Mouse (Mus musculus) layer of hippocampus, postnatal 25 days (tissue): ENCODE data around the gene Usp50. TPM values are rescaled to one million over a fixed set of nuclear protein-coding genes. Genes with fewer than 3 reads are reported as not detected.

Experiments
- DNase-seq, 2 experiments: peaks; one replicate each; pipeline ENCODE4 v3.0.0; 2022; ENCODE audit warnings: mixed read lengths in 2 of 2, low spot score in 1 of 2; ENCODE audit errors: extremely low spot score in 1 of 2
- total RNA-seq, 2 experiments: library from RNA; stranded (reverse); gene quantifications; 2 replicates each; pipeline ENCODE4 v1.2.3; 2021

Gene Usp50
- total RNA-seq, result 1 to 10 TPM; 1.9 to 2.9 TPM

DNA sequence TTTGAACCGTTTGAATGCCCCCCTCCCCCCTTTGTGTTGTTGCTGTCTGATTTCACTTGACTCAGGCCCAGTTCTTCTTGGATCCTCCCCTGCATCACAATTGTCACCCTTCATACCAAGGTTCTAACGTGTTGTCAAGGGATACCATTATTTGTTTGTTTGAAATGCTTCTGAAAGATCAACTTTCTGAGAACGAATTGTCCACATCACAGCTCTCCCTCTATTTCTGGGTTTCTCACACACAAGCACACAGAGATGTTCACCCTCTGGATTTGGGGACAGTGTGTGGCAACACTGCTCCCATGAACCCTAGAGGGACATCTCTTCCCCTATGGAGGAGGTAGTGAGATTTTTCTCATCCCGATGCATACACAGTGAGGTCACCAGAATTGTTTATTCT lies at the start of gene Usp50:
Gene Usp50 (minus strand): TSS at position 101 of the 400 bp plus-strand sequence.
- DNase-seq, result no peak

DNA sequence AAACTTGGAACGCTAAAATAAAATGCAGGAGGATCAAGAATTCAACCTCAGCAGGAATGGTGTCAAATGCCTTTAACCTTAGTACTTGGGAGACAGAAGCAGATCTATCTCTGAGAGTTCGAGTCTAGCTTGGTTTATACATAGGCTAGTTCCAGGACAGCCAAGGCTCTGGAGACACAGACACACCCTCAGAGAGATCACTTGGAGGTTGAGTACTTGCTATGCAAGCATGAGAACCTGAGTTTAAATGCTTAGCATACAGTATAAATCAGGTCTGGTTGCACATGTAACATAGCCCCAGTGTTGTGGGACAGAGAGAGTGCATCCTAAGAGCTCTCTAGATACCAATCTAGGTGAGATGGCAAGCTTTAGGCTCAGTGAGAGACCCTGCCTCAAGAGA lies 34.1 kb upstream of the Usp50 start:
- DNase-seq, result no peak

DNA sequence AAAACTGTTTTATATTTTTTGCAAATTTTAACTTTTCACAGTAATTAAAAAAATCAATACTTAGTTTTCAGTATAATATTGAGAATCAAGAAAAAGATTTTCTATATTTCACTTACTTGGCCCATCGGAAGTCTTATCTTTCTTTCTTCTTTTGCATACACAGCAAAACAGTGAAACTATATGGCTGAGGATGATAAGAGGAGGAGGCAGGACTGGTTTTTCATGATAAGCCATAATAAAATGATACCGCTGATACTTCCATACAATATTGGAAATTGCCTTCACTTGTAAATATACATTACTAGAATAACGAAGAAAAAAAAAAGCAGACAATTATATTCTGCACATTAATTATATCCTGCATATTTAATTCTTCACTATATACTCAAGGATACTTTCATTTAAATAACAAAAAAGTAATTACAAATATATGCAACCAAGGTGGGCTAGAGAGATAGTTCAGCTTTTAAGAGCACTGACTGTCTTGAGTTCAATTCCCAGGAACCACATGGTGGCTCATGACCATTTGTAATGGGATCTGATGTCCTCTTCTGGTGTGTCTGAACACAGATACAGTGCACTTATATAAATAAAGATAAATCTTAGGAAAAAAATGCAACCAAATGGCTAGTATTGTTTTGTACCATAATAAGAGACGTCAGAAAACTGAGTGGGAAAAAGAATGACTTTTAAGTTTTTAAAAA lies 33.5 kb upstream of the Usp50 start:
- no peak for DNase-seq

DNA sequence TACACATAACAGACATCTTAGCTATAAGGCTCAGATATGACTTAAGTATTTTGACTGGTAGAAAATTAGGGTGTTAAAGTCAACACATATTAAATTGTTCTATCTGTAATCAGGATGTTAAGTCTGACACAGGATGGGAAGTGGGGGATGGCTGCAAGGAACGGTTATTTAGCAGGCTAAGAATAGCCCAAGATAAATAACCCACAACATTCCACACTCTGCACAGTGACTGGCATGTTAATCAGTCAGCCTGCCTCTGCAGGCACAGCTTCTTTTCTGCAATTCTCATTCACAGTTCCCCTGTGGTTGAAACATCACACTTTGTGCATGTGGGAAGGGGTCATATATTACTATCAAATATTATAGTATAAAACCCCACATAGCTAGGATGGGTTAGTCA lies 32.6 kb upstream of the Usp50 start:
- no peak for DNase-seq

DNA sequence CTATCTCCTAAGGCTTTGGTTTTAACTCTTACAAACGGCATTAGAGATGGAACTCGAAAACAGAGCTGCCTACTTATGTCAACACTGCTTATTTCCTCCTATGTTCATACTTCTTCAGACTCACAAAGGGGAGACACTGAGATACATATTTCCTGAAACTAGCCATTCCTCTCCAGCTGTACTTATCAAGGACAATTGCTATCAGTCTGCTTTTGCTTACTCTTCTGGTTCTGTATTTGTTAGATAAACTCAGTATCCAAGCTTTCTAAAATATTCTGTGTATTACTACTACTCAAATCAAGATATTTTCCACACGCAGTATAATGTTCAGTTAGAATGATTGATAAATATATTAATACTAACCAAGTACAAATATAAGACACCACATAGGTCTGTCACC lies 18.7 kb upstream of the Usp50 start:
- DNase-seq, result no peak

DNA sequence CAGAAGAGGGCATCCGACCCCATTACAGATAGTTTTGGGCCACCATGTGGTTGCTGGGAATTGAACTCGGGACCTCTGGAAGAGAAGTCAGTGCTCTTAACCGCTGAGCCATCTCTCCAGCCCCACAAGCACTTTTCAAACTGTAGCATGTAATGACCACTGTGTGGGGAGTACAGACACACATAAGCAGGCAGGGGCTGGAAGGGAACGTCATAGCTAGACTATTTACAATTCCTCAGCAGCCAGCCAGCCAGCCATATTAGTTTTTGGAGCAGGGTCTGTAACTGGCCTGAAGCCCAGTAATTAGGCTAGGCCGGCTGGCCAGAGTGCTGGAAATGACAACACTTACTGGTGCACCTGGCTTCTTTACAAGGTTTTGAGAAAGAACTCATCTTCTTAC lies 15.2 kb upstream of the Usp50 start:
- no peak for DNase-seq

DNA sequence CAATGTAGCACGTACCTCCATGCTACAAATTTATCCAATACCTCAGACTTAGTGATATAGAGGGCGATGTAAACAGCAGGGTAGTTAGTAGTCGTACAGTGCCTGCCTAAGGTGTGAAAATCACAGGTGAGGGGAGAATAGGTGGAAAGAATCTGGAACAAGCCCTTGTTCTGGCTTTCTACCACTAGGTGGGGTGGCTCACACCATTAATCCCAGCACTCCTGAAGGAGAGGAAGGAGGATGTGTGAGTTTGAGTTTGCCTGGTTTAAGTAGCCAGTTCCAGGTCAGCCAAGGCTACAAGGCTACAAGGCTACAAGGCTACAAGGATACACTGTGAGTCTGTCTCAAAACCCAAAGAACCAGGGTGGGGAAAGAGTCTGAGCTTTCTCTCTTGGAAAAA lies 12.4 kb upstream of the Usp50 start:
- DNase-seq, result no peak

DNA sequence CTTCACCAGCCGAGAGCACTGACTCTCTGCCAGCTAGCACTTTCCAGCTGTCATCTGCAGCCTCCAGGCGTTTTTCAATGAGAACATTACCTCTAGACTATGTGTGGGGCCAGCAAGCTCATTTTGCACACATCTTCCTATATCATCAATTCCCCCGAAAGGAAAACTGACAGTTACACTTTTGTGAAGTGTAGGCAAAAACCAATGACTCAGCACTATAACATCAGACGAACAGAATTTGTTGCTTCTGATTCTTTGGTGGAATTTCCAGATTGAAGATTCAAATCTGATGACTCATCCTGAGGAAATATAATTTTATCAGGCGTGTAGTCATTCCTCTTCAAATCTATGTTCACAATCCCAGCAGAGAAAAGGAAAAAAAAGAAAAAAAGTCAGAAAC lies 9.3 kb upstream of the Usp50 start:
- DNase-seq, result no peak

DNA sequence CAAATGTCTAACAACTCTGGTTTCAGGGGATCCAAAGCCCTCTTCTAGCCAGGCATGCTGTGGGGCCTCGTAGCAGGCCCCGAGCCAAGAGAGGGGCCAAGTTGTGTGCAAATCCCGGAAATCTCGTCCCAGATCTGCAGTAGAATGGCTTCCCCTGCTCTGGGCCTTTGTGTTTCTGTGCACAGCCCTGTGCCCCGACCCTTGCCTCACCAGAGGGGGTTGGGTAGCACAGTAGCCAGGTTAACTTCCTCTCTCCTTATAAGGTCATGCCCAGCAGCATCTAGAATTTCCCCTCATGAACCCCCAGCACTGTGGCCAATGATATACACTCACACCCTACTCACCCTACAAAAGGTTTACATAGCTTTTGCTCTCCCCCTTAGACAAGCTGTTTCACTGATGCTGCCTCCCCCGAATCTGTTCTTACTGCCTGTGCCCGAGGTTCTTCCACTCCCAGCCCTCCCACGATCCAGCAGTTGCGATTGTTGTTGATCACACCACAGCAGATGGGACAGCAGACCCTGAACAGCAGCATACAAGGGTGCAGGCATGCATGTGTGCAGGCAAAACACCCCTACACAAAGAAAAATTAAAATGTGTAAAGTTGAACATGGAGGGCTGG lies 4.6 kb upstream of the Usp50 start:
- DNase-seq, result peak; percentile 35 to 46

DNA sequence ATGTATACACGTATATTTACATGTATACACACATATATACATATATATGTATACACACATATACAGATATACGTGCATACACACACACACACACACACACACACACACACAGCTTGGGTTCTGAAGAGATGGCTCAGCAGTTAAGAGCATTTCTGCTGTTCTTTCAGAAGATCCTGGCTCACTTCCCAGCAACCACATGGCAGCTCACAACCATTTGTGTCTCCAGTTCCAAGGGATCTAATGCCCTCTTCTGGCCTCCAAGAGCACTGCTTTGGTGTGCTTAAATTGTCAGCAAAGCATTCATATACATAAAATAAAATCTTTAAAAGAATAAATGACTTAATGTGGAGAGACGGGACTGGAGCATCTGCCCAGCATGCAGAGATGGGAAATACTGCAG lies 837 bp downstream of the Usp50 start:
- DNase-seq, result peak in 1 of 2 experiments; percentile 50

DNA sequence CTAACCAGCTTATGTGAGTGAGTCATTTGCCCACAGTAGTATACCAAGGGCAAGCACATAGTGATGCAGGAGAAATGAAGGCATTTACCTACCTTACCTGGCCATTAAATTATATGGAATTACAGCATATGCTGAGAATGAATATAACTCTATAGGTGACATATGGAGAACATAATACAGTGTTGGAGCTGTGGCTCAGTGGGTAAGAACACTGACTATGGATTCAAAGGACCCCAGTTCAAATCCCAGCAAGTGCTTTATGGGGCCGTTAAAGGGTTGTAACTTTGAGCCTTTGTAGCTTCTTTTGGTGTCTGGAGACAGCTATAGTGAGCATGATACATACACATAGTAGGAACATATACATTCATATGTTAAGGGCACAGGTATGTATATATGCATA lies 1.8 kb downstream of the Usp50 start:
- no peak for DNase-seq

DNA sequence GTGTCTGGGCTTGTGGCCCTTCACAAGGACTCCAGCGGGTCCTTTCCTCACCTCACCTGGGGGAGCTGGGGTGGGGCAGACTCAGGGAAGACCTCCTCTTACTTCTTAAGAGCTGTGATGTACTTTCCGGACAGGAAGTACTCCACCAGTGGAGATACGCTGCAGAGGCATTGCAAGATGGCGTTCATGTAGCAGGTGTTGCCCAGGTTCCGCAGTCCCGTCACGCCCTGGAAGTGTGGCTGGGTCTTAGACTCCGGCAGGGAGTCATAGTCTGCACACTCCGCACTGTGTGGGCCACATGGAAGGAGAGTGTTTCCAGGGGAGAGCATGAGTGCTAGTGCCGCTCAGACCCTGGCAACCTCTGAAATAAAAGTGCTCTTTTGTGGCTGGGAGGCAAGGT lies 3.0 kb downstream of the Usp50 start:
- DNase-seq, result no peak

DNA sequence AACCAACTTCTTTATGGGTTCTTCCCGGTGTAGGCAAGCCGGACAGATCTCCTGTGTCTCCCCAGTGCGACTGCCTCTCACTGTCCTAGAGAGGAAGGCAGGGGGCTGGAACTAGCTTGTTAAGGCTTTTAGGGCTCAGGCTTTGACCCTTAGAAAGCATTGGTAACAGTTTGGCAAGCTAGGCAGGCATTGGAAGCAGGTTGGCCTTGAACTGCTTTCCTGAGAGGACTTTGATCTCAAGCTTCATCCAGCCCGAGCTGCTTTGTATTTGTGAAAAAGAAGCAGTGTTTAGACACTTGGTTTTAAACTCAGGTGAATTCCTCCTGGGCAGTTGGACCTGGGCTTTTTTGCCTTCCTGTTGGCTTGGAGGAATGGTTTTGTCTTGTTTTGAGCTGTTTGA lies 4.5 kb downstream of the Usp50 start:
- no peak for DNase-seq

DNA sequence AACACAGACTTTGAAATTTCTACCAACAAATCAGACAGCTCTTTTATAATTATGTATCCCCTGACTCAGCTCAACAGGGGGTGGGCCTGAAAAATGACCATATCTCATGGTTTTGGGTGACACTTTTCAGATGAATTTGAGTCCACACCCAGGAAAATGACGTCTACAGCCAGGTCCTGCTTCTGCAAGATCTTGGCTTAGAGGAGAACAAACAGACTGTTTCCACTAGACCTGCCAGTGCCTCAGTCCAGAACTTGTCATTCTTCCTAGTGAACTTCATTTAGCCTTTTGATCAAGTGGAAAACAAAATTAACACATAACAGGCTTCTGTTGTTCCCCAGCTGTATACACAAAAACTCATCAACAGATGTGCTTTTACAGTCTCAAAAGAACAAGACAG lies 6.9 kb downstream of the Usp50 start:
- DNase-seq, result no peak

DNA sequence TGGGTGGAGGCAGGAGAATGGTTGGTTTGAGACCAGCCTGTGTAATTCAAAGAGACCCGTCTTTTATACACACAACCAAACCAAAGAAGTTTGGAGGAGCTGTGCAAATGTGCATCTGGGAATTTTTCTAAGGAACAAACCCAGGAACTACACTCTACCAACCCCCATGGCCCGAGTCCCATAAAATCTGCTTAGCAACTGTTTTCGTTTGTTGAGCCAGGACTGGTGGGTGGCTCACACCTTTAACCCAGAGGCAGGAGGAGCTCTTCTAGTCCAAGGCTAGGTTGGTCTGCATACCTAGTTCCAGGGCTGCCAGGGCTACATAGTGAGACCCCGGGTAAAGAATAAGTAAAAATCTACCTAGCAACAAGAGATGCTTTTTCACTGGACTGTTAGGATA lies 7.3 kb downstream of the Usp50 start:
- DNase-seq, result no peak

DNA sequence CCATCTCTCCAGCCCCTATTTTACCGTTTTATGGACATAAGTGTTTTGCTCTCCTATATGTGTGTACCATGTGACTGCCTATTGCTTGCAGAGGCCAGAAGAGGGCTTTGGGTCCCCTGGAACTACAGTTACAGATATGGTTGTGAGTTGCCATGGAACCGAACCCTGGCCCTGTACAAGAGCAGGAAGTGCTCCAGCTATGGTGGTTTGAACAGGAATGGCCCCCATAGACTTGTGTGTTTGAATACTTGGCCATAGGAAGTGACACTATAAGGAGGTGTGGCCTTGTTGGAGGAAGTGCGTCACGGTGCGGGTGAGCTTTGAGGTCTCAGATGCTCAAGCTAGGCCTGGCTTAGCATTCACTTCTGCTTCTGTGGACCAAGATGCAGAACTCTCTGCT lies 11.1 kb downstream of the Usp50 start:
- DNase-seq, result no peak

DNA sequence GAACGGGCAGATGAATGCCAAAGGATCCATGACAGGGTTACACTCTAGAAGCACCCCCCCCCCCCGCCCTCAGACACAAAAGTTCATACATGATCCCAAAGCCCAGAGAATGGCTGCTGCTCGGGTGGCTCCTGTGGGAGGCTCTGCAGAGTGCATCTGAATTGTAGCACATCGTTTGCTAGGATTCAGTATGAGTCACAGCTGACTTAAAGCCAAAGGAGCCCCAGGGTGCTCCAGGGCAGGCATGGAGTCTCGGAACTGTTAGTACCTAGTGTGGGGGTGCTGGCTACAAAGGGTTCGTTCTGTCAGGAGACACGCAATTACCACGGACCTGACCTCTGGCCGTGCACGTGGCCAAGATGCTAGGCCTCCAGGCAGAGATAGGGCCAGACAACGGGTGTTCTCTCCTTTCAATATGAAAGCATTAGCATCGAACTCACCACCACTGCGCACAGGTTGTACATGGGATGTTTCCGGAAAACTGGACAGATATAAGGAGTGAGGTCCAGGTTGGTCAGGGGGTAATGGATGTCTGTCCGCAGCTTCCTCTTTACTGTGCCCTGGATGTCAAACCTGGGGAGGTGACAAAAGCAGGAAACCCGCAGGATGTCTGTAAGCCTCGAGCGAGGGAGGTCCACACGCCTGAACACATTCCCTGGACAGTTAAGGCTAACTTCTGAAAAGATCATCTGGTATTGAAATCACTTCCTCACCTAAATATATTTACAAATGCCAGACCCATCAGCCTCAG lies 13.7 kb downstream of the Usp50 start:
- no peak for DNase-seq

DNA sequence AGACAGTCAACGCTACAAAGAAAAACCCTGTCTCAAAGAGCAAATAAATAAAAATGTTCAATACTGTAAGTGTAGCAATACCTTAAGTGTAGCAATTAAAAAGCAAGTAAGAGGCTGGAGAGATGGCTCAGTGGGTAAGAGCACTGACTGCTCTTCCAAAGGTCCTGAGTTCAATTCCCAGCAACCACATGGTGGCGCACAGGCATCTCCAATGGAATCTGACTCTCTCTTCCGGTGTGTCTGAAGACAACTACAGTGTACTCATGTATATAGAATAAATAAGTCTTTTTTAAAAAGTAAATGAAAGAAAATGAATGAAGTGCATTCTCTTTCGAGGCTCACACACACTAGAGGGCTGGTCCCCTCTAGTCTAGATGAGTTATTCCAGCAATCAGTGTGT lies 15.1 kb downstream of the Usp50 start:
- no peak for DNase-seq

DNA sequence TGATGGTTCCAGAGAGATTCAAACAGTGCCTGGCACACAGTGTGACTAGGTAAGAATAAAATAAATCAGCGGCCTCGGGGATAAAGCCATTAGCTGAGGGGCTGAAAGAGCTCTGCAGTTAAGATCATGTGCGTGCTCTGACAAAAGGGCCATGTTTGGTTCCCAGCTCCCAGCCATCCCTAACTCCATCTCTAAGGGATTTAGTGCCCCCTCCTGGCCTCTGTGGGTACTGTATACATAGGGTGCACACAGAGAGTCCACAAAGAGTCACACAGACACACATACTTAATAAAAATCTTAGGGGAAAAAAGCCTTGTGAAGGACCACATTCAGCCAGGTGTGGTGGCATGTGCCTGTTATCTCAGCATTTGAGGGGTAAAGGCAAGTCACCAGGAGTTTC lies 15.7 kb downstream of the Usp50 start:
- DNase-seq, result no peak

DNA sequence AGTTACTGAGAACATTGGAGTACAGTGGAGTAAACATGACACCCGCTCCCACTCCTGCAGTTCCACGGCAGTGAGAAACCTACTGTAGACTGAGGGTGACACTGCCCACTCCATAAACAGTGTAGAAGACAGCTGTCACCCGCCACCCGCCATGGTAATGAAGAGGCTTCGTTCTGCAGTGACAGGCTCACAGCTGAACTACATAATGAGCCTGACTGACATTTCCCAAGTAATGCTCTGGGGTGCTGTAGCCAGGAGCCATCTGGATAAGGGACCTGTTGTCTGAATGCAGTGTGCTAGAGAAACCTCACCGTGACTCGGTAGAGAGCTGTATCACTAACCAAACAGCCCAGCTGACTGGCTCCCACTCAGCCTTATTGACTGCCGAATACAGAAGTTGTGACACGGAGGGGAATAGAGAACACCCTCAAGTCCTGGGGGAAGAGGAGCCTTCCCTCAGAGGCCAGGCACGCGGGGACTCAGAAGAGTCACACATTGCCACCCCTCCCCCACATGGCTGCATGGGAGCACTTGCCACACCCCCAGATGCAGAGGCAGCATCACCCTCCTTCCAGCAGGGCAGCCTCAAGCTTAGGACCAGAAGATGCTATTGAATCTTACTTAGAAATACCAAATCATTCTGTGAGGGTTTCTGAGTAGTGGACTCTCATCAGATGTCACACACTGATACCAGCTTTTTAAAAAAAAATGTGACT lies 17.2 kb downstream of the Usp50 start:
- no peak for DNase-seq

DNA sequence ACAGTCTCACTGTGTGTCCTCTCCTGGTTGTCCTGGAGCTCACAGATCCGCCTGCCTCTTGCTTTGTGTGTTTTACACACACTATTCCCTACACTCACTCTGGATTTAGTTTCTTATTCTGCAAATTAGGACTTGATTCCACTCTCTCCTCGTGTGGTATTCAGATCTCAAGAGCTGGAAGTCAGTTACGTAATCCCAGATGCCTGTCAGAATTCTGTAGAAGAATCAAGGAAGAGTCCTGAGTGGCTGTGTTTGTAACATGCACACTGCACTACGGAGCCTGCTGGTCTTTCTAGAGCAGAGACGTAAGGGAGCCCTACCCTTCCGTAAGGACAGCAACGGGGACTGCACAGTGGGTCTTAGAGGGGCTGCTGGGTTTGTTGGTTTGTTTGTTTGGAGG lies 23.9 kb downstream of the Usp50 start:
- DNase-seq, result no peak
